Mouse (Mus musculus): ENCODE results near the gene Fbxl17.
A peak's percentile ranks its signal among the peaks of the same experiment; 100 is the strongest.

Gene Fbxl17

GRCm38 (mm10) chr17:63223675-63224074, 276.1 kb downstream of the Fbxl17 start:
- no peak for DNase-seq (ENCODE audit: low read depth, low spot score)

DNA sequence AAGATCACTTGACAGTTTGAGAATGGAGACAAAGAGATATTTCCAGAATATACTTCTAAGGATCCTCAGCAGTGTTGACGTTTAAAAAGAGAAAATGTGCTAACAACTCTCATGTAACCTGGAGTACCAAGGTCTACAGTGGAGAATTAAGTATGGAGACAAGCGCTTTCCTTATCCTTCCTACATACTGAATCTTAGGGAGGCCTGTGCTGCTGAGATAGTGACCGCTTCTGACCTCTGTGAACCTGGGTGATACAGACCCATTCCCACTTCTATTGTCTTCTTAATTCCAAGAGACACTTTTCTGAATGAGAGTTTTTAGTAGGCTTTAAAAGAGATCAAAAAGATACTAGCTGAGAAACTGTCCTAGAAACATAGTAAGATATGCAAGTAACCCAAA, 278.2 kb downstream of the Fbxl17 start:
- no peak for DNase-seq (ENCODE audit: low read depth, low spot score)

DNA sequence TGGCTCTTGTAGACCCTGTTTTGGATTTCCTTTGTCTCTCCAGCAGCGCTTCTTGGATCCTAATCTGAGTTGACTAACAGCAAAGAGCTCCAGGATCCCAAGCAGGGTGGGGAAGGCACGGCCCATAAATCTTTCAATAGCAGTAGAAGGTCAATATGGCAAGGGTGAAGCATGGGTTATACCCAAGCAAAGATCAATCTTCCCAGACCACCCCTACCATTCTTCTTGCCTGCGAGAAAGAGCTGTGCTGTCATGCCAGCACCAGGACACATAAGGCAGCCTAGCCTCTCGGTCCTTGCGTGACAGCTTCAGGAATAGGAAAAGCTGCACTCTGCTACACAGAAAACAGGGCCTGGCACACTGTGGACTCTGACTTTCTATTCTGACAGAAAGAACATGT, 279.0 kb downstream of the Fbxl17 start:
- DNase-seq (ENCODE audit: low read depth, low spot score), result no peak

DNA sequence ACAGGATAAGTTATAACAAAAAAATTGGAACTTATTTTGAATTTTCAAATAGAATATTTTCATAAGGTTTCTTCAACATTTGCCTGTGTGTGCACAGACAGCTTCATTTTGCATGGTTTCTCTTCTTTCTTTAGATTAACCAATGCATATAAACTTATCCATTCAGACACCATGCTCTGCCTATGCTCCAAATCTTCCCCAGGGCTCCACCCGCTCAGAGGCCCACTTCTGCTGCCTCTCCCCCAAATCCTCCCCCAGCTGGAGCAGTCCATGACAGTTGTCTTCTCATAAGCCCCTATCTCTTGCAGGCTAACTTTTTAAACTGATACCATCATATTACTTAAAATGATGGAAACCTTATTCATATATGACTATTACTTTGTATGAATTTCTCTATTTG, 282.8 kb downstream of the Fbxl17 start:
- DNase-seq (ENCODE audit: low read depth, low spot score), result no peak

DNA sequence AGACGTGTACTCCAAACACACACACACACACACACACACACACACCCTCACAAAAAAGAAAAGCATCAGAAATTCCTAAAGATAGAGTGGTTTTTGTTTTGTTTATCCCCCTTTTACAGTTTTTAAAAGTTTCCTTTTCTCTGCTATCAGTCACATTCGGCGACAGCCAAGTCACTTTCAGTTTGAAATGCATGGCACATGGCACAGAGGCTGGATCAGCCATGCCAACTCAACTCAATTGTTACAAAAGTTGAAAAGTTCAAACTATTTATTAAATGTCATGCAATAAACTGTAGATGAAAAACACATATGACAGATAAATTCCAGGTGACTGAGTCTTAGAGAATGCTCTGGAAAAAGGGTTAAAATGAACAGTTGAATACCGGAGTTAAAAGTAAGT, 287.8 kb downstream of the Fbxl17 start:
- no peak for DNase-seq (ENCODE audit: low read depth, low spot score)

DNA sequence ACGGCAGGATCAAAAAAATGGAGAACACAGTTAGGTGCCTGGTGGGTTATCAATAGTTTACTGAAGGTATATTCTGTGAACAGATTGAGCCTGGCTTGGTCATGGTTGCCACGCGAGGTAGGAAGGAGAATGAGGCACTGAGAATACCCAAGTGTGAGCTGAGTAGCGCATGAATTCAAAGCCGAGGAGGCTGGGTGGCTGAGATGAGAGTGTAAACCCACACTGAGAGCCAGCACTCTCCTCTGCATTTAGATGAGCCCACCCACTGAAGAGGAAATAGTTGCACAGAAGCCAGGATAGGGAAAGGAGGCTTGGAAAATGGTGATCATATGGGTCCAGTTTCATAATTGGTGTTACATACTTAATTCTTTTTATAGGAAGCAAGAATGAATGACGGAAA, 290.7 kb downstream of the Fbxl17 start:
- DNase-seq (ENCODE audit: low read depth, low spot score), result no peak

DNA sequence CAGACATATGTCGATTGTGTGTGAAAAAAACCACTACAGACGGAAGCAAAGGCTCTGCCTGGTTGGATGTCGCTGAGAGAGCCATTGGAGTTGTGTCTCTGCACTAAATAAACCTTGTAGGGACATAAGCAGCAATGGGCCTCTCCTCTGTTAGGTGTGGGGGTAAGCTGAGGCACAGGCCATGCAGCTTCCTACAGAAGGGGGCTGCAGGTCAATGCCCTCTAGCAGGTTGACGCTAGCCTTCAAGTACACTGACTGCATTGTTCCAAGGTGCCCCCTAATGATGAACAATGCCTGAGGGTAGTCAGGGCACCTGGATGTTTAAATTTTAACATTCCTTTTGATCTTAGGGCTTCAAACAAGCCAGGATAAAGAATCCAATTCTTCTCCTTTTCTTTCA, 291.5 kb downstream of the Fbxl17 start:
- no peak for DNase-seq (ENCODE audit: low read depth, low spot score)

GRCm38 (mm10) chr17:63207714-63208113, 292.1 kb downstream of the Fbxl17 start:
- DNase-seq (ENCODE audit: low read depth, low spot score), result no peak

GRCm38 (mm10) chr17:63205316-63205715, 294.5 kb downstream of the Fbxl17 start:
- DNase-seq (ENCODE audit: low read depth, low spot score), result no peak

GRCm38 (mm10) chr17:63203582-63204190, 296.1 kb downstream of the Fbxl17 start:
- DNase-seq (ENCODE audit: low read depth, low spot score), result no peak

GRCm38 (mm10) chr17:63198703-63199102, 301.1 kb downstream of the Fbxl17 start:
- DNase-seq (ENCODE audit: low read depth, low spot score), result no peak

DNA sequence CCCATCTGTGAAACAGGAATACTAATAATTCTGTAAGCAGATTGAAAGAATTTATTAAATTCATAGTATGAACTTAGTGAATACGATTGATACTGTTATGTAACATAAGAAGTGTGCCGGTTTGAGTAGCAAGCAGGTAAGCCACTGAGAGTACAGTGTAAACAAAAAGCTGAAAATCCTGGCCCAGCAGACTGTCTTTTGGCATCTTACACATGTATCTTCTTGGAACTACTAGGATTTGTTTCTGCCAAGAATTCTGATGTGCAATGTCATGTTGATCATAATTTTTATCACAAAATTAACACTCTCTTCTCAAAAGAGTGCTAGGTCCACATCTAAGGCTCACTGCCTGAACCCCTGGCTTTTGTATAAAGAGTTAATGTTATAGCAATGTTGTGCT, 304.3 kb downstream of the Fbxl17 start:
- DNase-seq (ENCODE audit: low read depth, low spot score), result no peak

DNA sequence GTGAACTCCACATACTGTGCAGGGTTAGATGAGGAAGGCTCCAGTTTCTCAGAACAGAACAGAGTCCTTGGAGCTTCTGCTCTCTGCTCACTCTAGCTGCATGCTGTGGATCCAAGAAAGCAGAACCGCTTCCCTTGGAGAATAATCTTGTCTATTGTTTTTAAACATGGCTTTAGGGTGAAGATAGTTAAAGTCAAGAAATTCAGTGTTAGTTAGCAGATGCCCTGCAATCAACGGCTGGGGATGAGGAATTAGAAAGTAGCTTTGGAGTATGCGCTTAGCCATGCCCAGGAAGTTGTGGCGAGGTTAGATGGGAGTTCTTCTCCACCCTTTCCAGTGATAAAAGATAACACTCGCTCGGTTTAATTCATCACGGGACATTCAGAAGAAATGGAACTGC, 306.6 kb downstream of the Fbxl17 start:
- DNase-seq (ENCODE audit: low read depth, low spot score), result no peak

GRCm38 (mm10) chr17:63191345-63191744, 308.5 kb downstream of the Fbxl17 start:
- no peak for DNase-seq (ENCODE audit: low read depth, low spot score)

DNA sequence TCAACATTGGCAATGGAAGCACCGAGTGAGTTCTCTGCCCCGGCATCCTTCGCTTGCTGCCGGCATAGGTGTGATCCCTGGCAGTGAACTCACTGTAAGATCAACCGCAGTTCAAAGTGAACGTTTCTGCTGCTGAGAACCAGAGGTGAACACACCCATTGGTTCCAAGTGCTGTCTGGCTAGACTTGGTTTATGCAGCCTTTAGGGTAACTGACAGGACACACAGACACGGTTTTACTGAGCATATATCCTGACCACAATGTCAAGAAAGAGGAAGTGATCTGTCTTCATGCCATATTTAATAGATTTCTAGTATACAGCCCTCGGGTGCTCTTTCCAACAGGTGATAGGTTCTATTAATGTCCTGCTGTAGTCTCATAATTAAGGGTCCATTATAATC, 310.5 kb downstream of the Fbxl17 start:
- DNase-seq (ENCODE audit: low read depth, low spot score), result no peak

DNA sequence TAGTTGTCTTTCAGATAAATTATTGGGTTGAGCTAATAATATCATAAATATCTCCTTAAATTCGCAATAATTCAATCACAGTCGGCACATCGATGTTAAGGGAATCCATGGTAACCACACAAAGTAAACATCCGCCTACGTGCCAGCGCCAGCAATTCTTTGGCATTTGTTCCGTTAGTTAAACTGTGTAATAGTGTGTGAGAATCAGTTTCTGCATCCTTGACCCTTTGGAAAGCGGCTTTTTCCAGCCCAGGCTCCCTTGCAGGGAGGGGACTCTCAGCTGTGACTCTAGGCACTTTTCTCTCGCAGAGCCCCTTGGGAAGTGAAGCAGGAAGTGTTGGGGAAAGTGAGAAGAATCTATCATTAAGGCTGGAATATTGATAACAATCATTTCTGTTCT, 314.3 kb downstream of the Fbxl17 start:
- DNase-seq (ENCODE audit: low read depth, low spot score), result no peak

DNA sequence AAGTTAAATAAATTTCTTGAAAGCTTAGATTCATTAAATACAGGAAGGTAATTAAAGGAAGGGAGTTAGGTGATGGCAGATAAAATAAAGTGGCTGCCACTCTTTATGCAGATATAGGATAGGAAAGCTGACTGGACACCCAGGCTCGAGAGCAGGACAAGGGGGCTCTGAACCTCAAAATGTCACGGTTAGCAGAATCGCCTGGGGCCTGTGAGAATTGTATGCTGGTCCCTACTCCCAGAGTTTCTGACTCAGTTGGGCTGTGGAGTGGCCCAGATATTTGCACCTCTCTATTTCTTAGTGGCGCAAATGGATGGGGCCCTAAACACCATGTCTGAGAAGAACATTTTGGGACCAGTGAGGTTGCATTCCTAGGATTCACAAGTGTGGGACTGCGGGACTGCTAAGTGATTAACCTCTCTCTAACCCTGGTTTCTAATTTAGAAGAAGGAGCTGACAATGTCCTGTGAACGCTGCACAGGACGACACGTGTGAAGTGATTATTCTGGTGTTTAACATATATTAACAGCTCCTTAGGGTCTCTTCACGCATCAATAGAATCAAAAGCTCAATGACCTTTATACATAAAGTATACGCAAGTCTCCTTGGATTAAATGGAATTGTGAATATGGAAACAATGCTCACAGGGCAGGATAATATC, 314.8 kb downstream of the Fbxl17 start:
- DNase-seq (ENCODE audit: low read depth, low spot score), result no peak

DNA sequence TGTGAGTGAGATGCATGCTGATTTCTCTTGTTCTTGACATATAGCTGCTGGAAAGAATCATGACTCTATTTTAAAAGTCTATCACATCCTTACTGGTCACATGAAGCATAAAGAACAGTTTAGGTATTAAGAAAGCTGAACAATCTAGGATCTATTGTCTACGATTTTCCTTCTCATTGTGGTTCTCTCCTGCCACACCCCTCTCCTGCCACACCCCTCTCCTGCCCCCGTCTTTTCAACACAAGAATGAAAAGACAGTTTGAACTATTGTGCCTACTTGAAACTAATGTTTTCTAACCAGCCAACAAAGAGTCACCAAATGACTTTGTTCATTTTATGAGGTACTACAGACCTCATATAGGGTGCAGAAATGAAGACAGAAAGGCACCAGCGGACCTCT, 316.4 kb downstream of the Fbxl17 start:
- peak; percentile 33 for DNase-seq (ENCODE audit: low read depth, low spot score)

- no peak for DNase-seq (ENCODE audit: low read depth, low spot score)
Observed at GRCm38 (mm10) chr17:63181661-63182060, 318.2 kb downstream of the Fbxl17 start.

- no peak for DNase-seq (ENCODE audit: low read depth, low spot score)
Observed at GRCm38 (mm10) chr17:63180042-63180441, 319.8 kb downstream of the Fbxl17 start.

DNA sequence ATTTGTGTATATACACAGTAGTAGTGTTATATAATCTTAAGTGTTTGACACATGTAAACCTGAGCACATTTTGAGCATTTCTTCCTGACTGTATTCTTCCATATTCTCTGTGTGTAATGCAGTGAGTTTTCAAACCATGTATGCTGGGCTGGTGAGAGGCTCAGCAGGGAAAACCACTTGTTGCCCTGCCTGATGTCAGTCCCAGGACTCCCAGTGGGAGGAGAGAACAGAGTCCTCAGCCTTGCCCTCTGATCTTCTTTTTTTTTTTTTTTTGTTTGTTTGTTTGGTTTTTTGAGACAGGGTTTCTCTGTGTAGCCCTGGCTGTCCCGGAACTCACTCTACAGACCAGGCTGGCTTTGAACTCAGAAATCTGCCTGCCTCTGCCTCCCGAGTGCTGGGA, 321.5 kb downstream of the Fbxl17 start:
- DNase-seq (ENCODE audit: low read depth, low spot score), result no peak

GRCm38 (mm10) chr17:63176411-63176810, 323.4 kb downstream of the Fbxl17 start:
- DNase-seq (ENCODE audit: low read depth, low spot score), result peak; percentile 89

DNA sequence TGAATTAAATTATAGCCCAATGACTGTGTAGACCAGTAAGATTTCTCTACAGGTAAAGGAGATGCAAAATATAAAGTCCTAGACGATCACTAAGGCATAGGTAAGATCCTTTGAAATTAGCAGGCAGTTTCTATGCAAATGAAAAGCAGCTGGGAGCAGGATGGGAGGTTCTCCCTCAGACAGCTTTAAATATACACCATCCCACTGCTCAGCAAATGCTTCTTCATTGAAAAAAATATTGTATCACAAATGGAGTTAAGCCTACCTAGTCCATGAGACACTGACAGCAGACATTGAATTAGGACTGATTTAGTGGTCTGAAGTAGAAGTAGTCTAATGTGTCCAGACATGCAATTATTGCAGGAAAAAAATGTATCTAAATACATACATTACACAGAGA, 327.1 kb downstream of the Fbxl17 start:
- no peak for DNase-seq (ENCODE audit: low read depth, low spot score)
